In the genomic region with DNA sequence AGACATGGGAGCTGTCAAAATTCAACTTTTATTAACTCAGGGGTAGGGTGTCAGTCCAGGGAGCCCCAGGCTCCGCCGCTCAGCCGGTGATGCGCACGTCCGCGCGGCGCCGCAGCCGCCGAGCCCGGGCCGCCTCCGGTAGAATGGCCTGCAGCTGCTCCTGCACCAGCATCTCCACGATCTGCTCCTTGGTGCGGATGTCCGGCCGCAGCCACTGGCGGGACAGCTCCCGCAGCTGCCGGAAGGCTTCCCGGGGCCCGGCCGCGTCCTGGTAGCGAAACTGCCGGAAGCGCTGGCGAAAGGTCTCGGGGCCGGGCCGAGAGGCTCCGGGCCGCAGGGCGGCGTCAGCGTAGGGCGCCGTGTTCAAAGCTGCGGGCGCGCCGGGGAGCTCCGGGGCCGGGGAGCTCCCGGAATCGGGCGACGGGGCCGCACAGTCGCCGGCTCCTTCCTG, we compare ENCODE assay signal across 8 mouse cellular contexts. TPM values are rescaled to one million over a fixed set of nuclear protein-coding genes. Genes with fewer than 3 reads are reported as not detected.
DNase-seq lines count a peak whose midpoint lies in the region; ATAC-seq and TF ChIP-seq lines count a peak whose summit lies in the region.

No protein-coding gene starts in this region.

- TF ChIP-seq POLR2A in limb, embryonic 14.5 days (IDR thresholded peaks at IDR 0.05; ENCODE audit: borderline replicate concordance, extremely low read depth, insufficient read depth, insufficient read length): no peak

- peak overlapping the region; percentile 79 for H3K4me2 ChIP-seq in intestine, postnatal 0 days (replicated peaks; ENCODE audit: low read depth)
- peak overlapping the region; percentile 80 for H3K4me2 ChIP-seq in limb, embryonic 14.5 days (replicated peaks; ENCODE audit: low read depth, low read length, severe bottlenecking)
- H3K4me2 ChIP-seq in midbrain, embryonic 13.5 days (replicated peaks): peak overlapping the region; percentile 86
- H3K4me2 ChIP-seq in stomach, embryonic 14.5 days (replicated peaks; ENCODE audit: low read depth, low read length): peak overlapping the region; percentile 75

- no peaks in the 10 kb centered on the region for H3K27me3 ChIP-seq in embryonic facial prominence, embryonic 10.5 days (replicated peaks; ENCODE audit: low read depth, poor library complexity, severe bottlenecking)
- H3K27me3 ChIP-seq in intestine, postnatal 0 days (replicated peaks; ENCODE audit: control insufficient read depth, insufficient read depth, low read length): no peaks in the 10 kb centered on the region
- no peaks in the 10 kb centered on the region for H3K27me3 ChIP-seq in limb, embryonic 14.5 days (ENCODE audit: control insufficient read depth, insufficient read depth, low read length)
- H3K27me3 ChIP-seq in midbrain, embryonic 13.5 days: no peaks in the 10 kb centered on the region
- H3K27me3 ChIP-seq in stomach, embryonic 14.5 days (ENCODE audit: control insufficient read depth, insufficient read depth, low read length): no peaks in the 10 kb centered on the region

- no peak for TF ChIP-seq CTCF in intestine, postnatal 0 days (IDR thresholded peaks at IDR 0.05; ENCODE audit: low read depth)

- peak overlapping the region; percentile 96 for H3K9ac ChIP-seq in intestine, postnatal 0 days (ENCODE audit: low read depth, low read length)
- H3K9ac ChIP-seq in limb, embryonic 14.5 days (ENCODE audit: low read depth, low read length, severe bottlenecking): peak overlapping the region; percentile 91
- peak overlapping the region; percentile 96 for H3K9ac ChIP-seq in midbrain, embryonic 13.5 days (replicated peaks)
- peak overlapping the region; percentile 86 for H3K9ac ChIP-seq in stomach, embryonic 14.5 days (replicated peaks; ENCODE audit: low read depth, low read length)

- peak overlapping the region; percentile 95 for H3K4me3 ChIP-seq in embryonic facial prominence, embryonic 10.5 days
- H3K4me3 ChIP-seq in intestine, postnatal 0 days (ENCODE audit: low read depth, low read length): peak overlapping the region; percentile 73
- H3K4me3 ChIP-seq in limb, embryonic 14.5 days (replicated peaks; ENCODE audit: low read length): peak overlapping the region; percentile 93
- H3K4me3 ChIP-seq in midbrain, embryonic 13.5 days (replicated peaks): peak overlapping the region; percentile 92
- peak overlapping the region; percentile 69 for H3K4me3 ChIP-seq in stomach, embryonic 14.5 days (ENCODE audit: low read depth, low read length)

- peak; percentile 71 for ATAC-seq in intestine, postnatal 0 days
- peak; percentile 75 for ATAC-seq in limb, embryonic 14.5 days (ENCODE audit: low FRiP score, low read depth)
- ATAC-seq in midbrain, embryonic 13.5 days: peak; percentile 69
- ATAC-seq in stomach, embryonic 14.5 days (ENCODE audit: insufficient number of reproducible peaks, insufficient read depth, low FRiP score, low read depth): peak; percentile 50; the same call in 1 of the 2 replicates

- peaks cover 16% of the 10 kb centered on the region for H3K4me1 ChIP-seq in embryonic facial prominence, embryonic 10.5 days
- no peaks in the 10 kb centered on the region for H3K4me1 ChIP-seq in intestine, postnatal 0 days (replicated peaks; ENCODE audit: control insufficient read depth, insufficient read depth, low read length)
- peaks cover 7% of the 10 kb centered on the region for H3K4me1 ChIP-seq in limb, embryonic 14.5 days (ENCODE audit: control insufficient read depth, insufficient read depth, low read length)
- H3K4me1 ChIP-seq in midbrain, embryonic 13.5 days (replicated peaks): peaks cover 17% of the 10 kb centered on the region
- H3K4me1 ChIP-seq in stomach, embryonic 14.5 days (ENCODE audit: control insufficient read depth, insufficient read depth, low read length): no peaks in the 10 kb centered on the region

- H3K27ac ChIP-seq in embryonic facial prominence, embryonic 10.5 days (replicated peaks): peak overlapping the region; percentile 98
- H3K27ac ChIP-seq in intestine, postnatal 0 days (ENCODE audit: low read depth, low read length): peak overlapping the region; percentile 99
- H3K27ac ChIP-seq in limb, embryonic 14.5 days (replicated peaks; ENCODE audit: low read depth, low read length): peak overlapping the region; percentile 94
- H3K27ac ChIP-seq in midbrain, embryonic 13.5 days: peak overlapping the region; percentile 98
- H3K27ac ChIP-seq in stomach, embryonic 14.5 days (ENCODE audit: low read length): peak overlapping the region; percentile 91

- WGBS in embryonic facial prominence, embryonic 10.5 days: under 1% methylated on average over 53 of the region's 53 CpGs
- WGBS in intestine, postnatal 0 days: under 1% methylated on average over 53 of the region's 53 CpGs
- WGBS in limb, embryonic 14.5 days: under 1% methylated on average over 53 of the region's 53 CpGs
- WGBS in midbrain, embryonic 13.5 days: under 1% methylated on average over 46 of the region's 53 CpGs
- under 1% methylated on average over 53 of the region's 53 CpGs for WGBS in stomach, embryonic 14.5 days

- peaks cover 37% of the 10 kb centered on the region for H3K36me3 ChIP-seq in embryonic facial prominence, embryonic 10.5 days (replicated peaks)
- H3K36me3 ChIP-seq in intestine, postnatal 0 days (ENCODE audit: control insufficient read depth, insufficient read depth): no peaks in the 10 kb centered on the region; the same call in 1 of the 2 replicates
- peaks cover 19% of the 10 kb centered on the region for H3K36me3 ChIP-seq in limb, embryonic 14.5 days (ENCODE audit: control insufficient read depth, insufficient read depth, low read length)
- peaks cover 13% of the 10 kb centered on the region; the same call in 1 of the 2 replicates for H3K36me3 ChIP-seq in midbrain, embryonic 13.5 days
- H3K36me3 ChIP-seq in stomach, embryonic 14.5 days (ENCODE audit: control insufficient read depth, insufficient read depth, low read length): no peaks in the 10 kb centered on the region; the same call in 1 of the 2 replicates

- DNase-seq in thymus, adult 18-20 months: peak; percentile 49 to 58
- no peak for DNase-seq in thymus, postnatal 4 days
- DNase-seq in embryonic facial prominence, embryonic 10.5 days (ENCODE audit: low spot score): peak; percentile 78
- DNase-seq in heart, adult 11 months: peak; percentile 98
- DNase-seq in limb, embryonic 14.5 days (ENCODE audit: low spot score): peak; percentile 6

- H3K9me3 ChIP-seq in embryonic facial prominence, embryonic 10.5 days: no peaks in the 10 kb centered on the region
- H3K9me3 ChIP-seq in intestine, postnatal 0 days (ENCODE audit: control insufficient read depth): no peaks in the 10 kb centered on the region
- H3K9me3 ChIP-seq in limb, embryonic 14.5 days (ENCODE audit: control insufficient read depth, low read length): no peaks in the 10 kb centered on the region
- H3K9me3 ChIP-seq in midbrain, embryonic 13.5 days: no peaks in the 10 kb centered on the region
- no peaks in the 10 kb centered on the region; the same call in 1 of the 2 replicates for H3K9me3 ChIP-seq in stomach, embryonic 14.5 days (ENCODE audit: control insufficient read depth, low read depth, low read length)

RNA-seq across cellular contexts. Expression of a gene that starts 0.2 kb away (rescaled TPM):
- polyA plus RNA-seq in embryonic facial prominence, embryonic 10.5 days (2016; fragmentation: Nextera tagmentation; extraction: Ambion mirVana): 2.8 and 3.3 TPM in 2 replicates
- 9.4 and 9.6 TPM in 2 replicates for polyA plus RNA-seq in intestine, postnatal 0 days (2015; fragmentation: Nextera tagmentation; extraction: Ambion mirVana)
- polyA plus RNA-seq in limb, embryonic 14.5 days (2012; rRNA removed): 2.0 and 2.2 TPM in 2 replicates
- 4.4 and 4.6 TPM in 2 replicates for polyA plus RNA-seq in limb, embryonic 14.5 days (2014; fragmentation: Nextera tagmentation; extraction: Ambion mirVana)
- 5.9 and 6.3 TPM in 2 replicates for polyA plus RNA-seq in midbrain, embryonic 13.5 days (2015; fragmentation: Nextera tagmentation; extraction: Ambion mirVana)
- polyA plus RNA-seq in stomach, embryonic 14.5 days (2014; fragmentation: Nextera tagmentation; extraction: Ambion mirVana): 3.4 and 4.5 TPM in 2 replicates

RNA-seq across cellular contexts. Expression of a gene that starts 0.6 kb away (rescaled TPM):
- 54.9 and 60.2 TPM in 2 replicates for polyA plus RNA-seq in embryonic facial prominence, embryonic 10.5 days (2016; fragmentation: Nextera tagmentation; extraction: Ambion mirVana)
- polyA plus RNA-seq in intestine, postnatal 0 days (2015; fragmentation: Nextera tagmentation; extraction: Ambion mirVana): 187 and 200 TPM in 2 replicates
- polyA plus RNA-seq in limb, embryonic 14.5 days (2012; rRNA removed): 97.7 and 144 TPM in 2 replicates
- polyA plus RNA-seq in limb, embryonic 14.5 days (2014; fragmentation: Nextera tagmentation; extraction: Ambion mirVana): 74.1 and 78.7 TPM in 2 replicates
- 82.2 and 99.1 TPM in 2 replicates for polyA plus RNA-seq in midbrain, embryonic 13.5 days (2015; fragmentation: Nextera tagmentation; extraction: Ambion mirVana)
- 61.0 and 62.5 TPM in 2 replicates for polyA plus RNA-seq in stomach, embryonic 14.5 days (2014; fragmentation: Nextera tagmentation; extraction: Ambion mirVana)
